8 mouse cellular contexts compared by ENCODE assay signal in genomic region chr4:91379559-91379958, GRCm38 (mm10). TPM values are rescaled to one million over a fixed set of nuclear protein-coding genes. Genes with fewer than 3 reads are reported as not detected.
A peak's percentile ranks its signal among the peaks of the same experiment; 100 is the strongest.
DNase-seq lines count a peak whose midpoint lies in the region; ATAC-seq lines count a peak whose summit lies in the region.
"Had no signal": no experiment of that assay in that cellular context is flagged by ENCODE, and none has a peak within 500 bp of the region (broad histone marks: within the 10 kb centered on the region; RNA-seq: fewer than 3 reads in every experiment).

No protein-coding gene starts in this region.

- H3K4me1 ChIP-seq in embryonic facial prominence, embryonic 14.5 days (ENCODE audit: control insufficient read depth, insufficient read depth, low read length): peaks cover 9% of the 10 kb centered on the region; the same call in 1 of the 2 replicates
- peaks cover 14% of the 10 kb centered on the region for H3K4me1 ChIP-seq in limb, embryonic 12.5 days (replicated peaks)

- no peaks in the 10 kb centered on the region for H3K9me3 ChIP-seq in embryonic facial prominence, embryonic 14.5 days (ENCODE audit: control insufficient read depth, low read length)
- H3K9me3 ChIP-seq in limb, embryonic 12.5 days: no peaks in the 10 kb centered on the region

- ATAC-seq in embryonic facial prominence, embryonic 14.5 days (ENCODE audit: low read depth): no peak
- ATAC-seq in limb, embryonic 12.5 days (ENCODE audit: insufficient number of reproducible peaks, insufficient read depth, low FRiP score, low TSS enrichment, low read depth): no peak

- peak; percentile 11 for DNase-seq in ovary, postnatal 14 days (ENCODE audit: low spot score)
- DNase-seq in ovary, postnatal 10 days (ENCODE audit: low spot score): no peak
- peak; percentile 80 for DNase-seq in embryonic facial prominence, embryonic 14.5 days (ENCODE audit: low spot score)
- peak; percentile 5 for DNase-seq in yolk sac, embryonic 10.5 days (ENCODE audit: low spot score)
- DNase-seq in left cerebral cortex, postnatal 36 days (ENCODE audit: low spot score in 2 of 2): no peak
- DNase-seq in left cerebral cortex, adult 11 months (ENCODE audit: low spot score): no peak
- DNase-seq: kidney, postnatal 14 days had no signal

- no peak overlapping the region for H3K27ac ChIP-seq in embryonic facial prominence, embryonic 14.5 days (replicated peaks; ENCODE audit: low read depth, low read length)
- no peak overlapping the region for H3K27ac ChIP-seq in limb, embryonic 12.5 days

- 0% methylated on average over 9 of the region's 9 CpGs for WGBS in embryonic facial prominence, embryonic 14.5 days
- under 1% methylated on average over 9 of the region's 9 CpGs for WGBS in limb, embryonic 12.5 days

- no peak overlapping the region for H3K9ac ChIP-seq in embryonic facial prominence, embryonic 14.5 days (ENCODE audit: low read depth, low read length)
- no peak overlapping the region for H3K9ac ChIP-seq in limb, embryonic 12.5 days (replicated peaks)

- no peaks in the 10 kb centered on the region for H3K36me3 ChIP-seq in embryonic facial prominence, embryonic 14.5 days (ENCODE audit: control insufficient read depth, insufficient read depth, low read length)
- H3K36me3 ChIP-seq in limb, embryonic 12.5 days: no peaks in the 10 kb centered on the region

- no peak overlapping the region for H3K4me2 ChIP-seq in embryonic facial prominence, embryonic 14.5 days (ENCODE audit: low read depth, low read length)
- peak overlapping the region; percentile 13; the same call in 1 of the 2 replicates for H3K4me2 ChIP-seq in limb, embryonic 12.5 days

- no peak overlapping the region for H3K4me3 ChIP-seq in embryonic facial prominence, embryonic 14.5 days (ENCODE audit: low read depth, low read length)
- H3K4me3 ChIP-seq in limb, embryonic 12.5 days (replicated peaks): no peak overlapping the region

- peaks cover 37% of the 10 kb centered on the region for H3K27me3 ChIP-seq in embryonic facial prominence, embryonic 14.5 days (replicated peaks; ENCODE audit: control insufficient read depth, insufficient read depth, low read length)
- peaks cover 37% of the 10 kb centered on the region for H3K27me3 ChIP-seq in limb, embryonic 12.5 days

- intact Hi-C loops in left cerebral cortex, postnatal 36 days (cut with DNase I): loop anchor here (10.0 kb wide), 2 partner anchors 295 to 1955 kb away; partner anchors contain the start of gene Tusc1

RNA-seq across cellular contexts. Expression of gene Elavl2, which starts 21.0 kb away (rescaled TPM):
- polyA plus RNA-seq in embryonic facial prominence, embryonic 14.5 days (2014; fragmentation: Nextera tagmentation; extraction: Ambion mirVana): 10.6 and 11.4 TPM in 2 replicates
- polyA plus RNA-seq in limb, embryonic 12.5 days (2016; fragmentation: Nextera tagmentation; extraction: Ambion mirVana): 3.8 and 4.7 TPM in 2 replicates
- total RNA-seq in left cerebral cortex, postnatal 36 days (2021): 100 to 1,000 TPM; 101 to 115 TPM

Comparison
In these comparisons a context has a peak if more than half of its experiments do, and no peak if none do; other contexts are left out.
1. DNase-seq: peak in ovary, postnatal 14 days (single experiment), embryonic facial prominence, embryonic 14.5 days (single experiment) and yolk sac, embryonic 10.5 days (single experiment); none in ovary, postnatal 10 days (single experiment), left cerebral cortex, postnatal 36 days (0 of 2) and left cerebral cortex, adult 11 months (single experiment).